Mouse (Mus musculus): ENCODE results near the gene Dapk1.

Gene Dapk1

DNA sequence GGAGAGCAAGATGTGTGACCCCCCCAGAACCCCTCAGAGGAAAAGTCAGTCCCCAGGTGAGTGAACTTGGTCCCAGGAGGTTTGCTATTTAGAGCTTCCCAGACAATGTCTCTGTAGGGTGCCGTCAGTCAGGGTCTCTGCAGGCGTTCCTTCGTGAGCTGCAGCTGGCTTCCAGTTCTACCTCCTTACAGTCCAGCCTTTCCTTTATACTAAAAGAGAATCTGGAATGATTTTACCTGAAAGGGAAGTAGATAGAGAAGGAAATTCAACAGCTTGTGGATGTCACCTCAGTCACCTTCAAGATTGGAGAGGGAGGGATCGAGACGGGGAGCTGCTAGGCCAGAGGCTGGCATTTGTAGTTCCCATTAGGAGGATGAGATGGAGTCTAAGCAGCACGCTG, 14.3 kb downstream of the Dapk1 start:
- no peak for DNase-seq (ENCODE audit: low spot score in 2 of 2)

DNA sequence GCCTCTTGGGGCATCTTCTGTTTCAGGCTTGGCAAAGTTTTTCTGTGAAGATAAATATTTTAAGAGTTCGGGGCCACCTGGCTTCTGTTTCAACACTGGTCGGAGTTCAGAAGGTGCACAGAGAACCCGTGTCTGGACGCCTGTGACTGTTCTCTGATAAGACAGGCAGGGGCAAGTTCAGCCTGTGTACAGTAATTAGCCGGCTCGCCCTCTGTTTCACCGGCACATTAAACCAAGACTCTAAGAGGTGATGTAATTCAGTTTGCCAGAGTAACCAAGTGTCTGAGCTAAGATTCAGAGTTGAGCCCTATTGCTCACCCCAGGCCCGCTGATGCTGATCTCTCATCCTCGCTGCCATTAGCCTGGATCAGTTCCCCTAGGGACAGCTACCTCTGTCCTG, 16.5 kb downstream of the Dapk1 start:
- DNase-seq (ENCODE audit: low spot score in 2 of 2) = no peak

DNA sequence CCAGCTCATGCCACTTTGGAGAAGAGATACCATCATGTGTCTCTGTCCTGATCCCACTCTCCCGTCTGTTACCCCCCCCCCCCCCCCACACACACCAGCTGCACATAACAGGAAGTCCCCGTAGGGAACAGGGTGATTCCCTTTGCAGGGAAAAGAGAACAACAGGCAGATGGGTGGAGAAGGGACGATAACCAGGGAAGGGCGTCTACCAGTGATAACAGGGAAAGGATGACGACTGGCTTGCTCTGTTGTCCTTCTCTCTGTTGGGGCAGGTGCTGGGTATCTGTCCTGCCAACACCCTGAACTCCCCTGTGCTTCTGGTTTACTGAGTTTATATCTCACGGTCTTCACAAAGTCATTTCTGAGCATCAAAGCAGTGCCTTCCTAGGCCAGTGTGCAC, 18.0 kb downstream of the Dapk1 start:
- DNase-seq (ENCODE audit: low spot score in 2 of 2) = no peak

DNA sequence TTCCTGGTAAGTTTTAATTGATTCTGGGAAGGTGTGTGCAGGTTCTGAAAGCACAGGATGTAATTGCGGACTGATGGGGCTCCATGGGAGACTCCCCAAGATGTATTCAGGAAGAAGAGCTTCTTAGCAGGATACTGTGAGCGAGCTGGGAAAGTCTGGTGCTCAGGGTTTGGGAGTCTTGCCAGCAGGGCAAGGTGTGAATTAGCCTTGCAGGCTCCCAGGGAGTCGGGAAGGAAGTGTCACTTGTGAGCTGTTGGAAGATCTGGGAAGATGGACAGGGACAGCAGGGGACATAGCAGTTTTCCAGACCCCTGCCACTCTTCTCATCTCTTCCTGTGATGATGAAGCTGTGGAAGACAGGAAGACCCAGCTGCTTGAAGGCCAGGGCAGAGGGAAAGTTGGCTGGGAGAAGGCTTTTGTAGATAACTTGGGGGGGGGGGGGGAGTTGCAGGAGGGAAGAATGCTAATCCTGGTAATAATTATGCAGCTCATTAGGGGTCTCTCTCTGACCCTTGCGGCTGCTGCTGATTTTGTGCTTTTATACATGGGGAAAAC, 19.7 kb downstream of the Dapk1 start:
- no peak for DNase-seq (ENCODE audit: low spot score in 2 of 2)

DNA sequence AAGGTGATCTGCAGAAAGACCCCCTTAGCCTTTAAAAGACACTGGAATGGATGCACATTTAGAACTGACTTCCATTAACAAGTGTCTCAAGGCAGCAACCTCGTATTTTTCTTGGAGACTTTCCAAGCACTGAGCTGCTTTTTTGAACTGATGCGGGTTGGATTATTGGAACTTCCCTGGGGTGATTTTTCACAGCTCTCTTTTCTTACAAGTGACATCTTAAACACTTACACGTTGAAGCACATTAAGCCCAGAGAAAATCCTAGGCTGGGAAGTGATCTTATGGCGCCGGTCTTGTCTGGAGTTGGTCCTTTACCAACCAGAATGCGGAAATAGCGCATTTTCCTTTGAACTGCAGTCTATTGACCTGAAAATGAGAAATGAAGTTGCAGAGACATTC, 23.8 kb downstream of the Dapk1 start:
- DNase-seq (ENCODE audit: low spot score in 2 of 2) = no peak

DNA sequence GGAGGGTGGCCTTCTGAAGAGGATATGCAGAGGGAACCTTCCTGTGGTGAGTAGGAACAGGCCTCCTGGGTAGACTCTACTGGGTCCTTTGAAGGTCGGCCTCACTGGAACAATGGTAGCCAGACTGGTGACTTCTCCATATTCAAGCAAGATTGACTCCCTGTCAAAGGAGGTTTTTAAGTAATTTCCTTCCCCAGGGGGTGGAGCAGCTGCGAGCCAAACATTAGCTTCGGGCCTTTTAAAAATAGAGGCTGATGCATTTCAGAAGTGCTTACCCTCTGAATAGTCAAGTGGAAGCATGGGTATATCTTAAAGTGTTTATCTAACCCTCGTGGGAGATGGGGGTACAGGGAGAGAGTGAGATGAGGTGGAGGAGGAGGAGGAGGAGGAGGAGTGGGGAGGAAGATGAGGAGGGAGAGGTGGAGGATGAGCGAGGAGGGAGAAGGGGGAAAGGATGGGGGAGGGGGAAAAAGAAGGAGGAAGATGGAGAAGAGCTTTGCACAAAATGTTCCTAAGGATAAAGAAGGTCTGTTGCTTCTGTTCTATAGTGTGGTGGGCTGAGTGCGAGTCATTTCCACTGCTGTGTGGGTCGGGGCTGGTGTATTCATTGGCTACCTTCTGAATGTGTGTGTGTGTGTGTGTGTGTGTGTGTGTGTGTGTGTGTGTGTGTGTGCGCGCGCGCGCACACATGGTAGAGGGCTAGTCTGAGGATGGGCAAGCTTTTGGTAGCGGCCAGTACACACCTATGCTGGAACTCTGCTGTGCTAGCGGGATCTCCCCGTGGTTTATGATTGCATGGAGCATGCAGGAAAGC, 26.3 kb downstream of the Dapk1 start:
- DNase-seq (ENCODE audit: low spot score in 2 of 2) = no peak

DNA sequence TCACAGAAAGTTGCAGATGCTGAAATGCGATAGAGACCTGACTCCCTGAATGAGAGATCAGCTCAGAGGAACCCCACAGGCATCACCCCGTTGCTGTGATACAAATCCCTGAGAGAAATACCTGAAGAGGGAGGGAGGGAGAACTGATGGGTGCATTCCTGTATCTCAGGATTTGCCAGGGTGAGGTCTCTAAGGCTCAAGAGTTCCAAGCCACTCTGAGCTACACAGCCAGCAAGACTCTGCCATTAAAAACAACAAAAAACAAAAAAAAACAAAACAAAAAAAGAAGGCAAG, 26.9 kb downstream of the Dapk1 start:
- DNase-seq (ENCODE audit: low spot score in 2 of 2) = no peak

DNA sequence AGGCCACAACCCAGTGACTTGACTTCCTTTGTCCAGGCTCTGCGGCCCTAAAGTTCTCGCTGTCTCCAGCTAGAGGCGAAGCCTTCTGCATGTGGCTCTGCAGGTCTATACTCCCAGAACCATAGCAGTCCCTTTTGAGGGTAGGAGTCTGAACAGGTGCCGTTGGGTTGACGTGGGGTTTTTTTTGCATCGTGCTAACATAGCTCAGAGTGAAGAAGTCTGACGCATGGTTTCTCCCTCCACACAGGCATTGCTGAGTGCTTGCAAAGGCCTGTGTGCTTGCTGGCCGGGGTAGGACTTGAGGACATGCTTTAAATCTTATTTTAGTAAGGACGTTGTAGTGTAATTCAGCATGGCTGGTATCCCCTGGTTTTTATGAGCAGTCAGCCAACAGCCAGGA, 27.7 kb downstream of the Dapk1 start:
- DNase-seq (ENCODE audit: low spot score in 2 of 2) = no peak

DNA sequence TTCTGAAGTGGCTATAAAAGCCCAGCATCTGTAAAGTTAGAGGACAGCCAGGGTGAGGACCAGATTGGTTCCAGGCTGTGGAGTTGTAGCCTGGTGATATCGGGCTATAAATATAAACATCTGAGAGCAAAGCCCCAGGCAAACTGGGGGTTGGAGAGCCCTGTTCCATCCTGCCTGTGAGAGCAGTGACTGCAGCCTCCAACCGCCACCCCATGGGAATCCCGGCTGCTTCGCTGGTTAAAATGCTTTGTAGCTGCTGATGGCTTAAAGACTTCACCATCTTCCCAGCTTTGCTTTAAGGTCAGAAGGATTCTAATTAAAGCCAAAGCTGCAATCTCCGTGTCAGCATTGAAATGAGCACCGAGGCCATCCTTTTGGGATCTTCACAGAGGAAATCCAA, 32.2 kb downstream of the Dapk1 start:
- DNase-seq (ENCODE audit: low spot score in 2 of 2) = no peak

DNA sequence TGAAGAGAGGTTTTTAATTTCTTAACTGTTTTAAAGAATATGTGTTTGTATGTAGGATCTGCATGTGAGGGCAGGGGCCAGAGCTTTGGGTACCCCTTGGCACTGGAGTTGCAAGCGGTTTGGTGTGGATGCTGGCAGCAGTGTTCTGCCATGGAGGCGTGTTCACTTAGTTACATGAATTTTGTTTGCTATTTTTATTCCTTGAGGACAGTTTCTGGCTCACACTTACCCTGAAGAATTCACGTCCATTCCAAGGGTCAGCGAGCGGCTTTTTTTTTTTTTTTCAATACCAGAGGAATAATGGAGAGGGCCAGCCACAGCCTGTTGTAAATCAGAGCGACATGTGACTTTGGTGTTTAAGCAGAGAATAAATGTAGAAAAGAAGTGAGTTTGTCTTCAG, 33.9 kb downstream of the Dapk1 start:
- no peak for DNase-seq (ENCODE audit: low spot score in 2 of 2)

DNA sequence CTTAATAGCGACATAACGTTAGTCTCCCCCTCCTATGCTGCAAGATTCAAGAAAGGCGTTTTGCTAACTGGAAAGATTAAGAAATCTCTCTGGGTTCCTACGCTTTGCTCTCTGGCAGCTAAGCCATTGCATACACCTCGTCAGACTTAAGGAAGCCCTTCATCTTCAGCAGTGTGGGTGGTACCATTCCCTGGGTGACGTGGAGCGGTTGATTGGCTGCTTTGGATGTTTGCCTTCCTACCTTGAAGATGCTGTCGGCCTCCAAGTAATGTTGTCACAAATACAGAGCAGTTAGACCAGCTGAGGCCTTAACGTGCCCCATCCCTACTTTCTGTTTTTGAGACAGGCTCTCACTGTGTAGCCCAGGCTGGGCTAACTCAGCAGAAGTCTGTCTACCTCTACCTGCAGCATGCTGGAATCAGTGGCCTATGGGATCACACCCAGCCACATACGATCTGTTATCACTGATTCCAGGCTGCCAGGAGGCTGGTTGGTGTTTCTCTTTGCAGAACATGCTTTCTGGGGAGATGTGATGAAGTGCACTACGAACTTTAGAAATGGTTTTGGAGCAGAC, 37.8 kb downstream of the Dapk1 start:
- no peak for DNase-seq (ENCODE audit: low spot score in 2 of 2)

DNA sequence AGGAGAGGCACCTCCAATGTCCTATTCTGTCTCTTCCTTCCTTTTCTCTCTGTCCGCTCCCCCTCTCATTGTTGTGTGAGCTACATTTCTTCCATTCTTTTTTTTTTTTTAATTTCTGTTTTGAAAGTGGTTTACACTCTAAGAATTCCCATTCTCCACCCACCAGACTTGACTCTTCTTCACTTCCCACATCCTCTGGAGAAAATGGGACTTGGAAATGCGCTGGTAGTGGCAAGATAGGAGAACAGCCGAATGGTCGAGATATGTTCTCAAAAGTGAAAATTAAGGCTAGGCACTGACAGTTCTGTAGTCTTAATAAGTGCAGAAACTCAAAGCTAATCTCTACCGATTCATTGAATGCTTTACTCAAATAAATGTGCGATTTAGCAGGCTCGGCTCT, 38.7 kb downstream of the Dapk1 start:
- DNase-seq (ENCODE audit: low spot score in 2 of 2) = no peak

DNA sequence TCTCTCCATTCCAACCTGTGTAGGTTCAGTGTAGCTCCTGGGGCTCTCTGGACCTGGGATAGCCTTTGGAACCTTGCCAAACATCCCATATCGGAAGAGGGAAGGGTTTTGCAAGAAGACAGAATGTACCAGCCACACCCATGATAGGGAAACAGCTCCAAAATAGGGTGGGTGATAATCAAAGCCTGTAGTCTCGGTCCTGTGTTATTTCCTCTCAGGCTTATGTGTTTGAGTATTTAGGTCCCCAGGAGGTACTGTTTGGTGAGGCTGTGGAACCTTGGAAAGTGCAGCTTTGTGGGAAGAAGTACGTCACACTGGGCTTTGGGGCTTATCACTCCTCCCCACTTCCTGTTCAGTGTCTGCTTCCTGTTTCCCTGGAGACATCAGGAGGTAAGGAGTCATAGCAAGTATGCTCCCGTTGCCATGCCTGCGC, 42.7 kb downstream of the Dapk1 start:
- no peak for DNase-seq (ENCODE audit: low spot score in 2 of 2)

DNA sequence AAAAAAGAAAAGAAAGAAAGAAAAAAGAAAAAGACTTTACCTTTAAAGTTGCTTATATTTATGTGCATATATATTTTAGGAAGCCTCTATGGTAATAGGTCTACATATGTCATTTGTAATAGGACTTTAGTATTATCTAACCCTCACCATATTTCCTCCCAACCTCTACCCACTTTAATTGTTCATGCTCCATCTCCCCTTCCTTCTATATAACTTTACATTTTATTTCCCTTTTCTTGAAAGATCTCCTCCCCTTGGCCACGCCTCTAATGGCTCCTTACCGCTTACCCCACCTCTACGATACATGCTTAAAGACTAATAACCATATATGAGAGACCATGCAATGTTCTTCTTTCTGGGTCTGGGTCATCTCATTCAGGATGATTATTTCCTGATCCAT, 45.0 kb downstream of the Dapk1 start:
- DNase-seq (ENCODE audit: low spot score in 2 of 2) = no peak

DNA sequence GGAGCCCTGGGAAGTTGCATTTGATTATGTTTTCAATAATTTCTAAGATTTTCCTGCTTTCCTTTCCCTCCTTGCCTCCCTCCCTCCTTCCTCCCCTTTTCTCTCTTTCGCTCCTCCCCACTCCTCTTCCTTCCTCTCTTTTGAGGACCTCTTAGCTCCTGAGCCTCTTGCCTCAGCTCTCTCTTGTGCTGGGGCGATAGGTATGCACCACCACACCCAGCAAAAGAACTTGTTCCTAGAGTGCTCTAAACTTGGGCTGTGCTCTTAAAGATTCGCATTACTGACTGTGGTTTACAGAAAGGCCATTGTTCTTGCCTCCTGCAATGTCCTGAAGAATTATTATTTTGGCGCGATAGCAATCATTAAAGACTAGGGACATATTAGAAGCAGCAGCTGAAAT, 46.6 kb downstream of the Dapk1 start:
- DNase-seq (ENCODE audit: low spot score in 2 of 2) = no peak

DNA sequence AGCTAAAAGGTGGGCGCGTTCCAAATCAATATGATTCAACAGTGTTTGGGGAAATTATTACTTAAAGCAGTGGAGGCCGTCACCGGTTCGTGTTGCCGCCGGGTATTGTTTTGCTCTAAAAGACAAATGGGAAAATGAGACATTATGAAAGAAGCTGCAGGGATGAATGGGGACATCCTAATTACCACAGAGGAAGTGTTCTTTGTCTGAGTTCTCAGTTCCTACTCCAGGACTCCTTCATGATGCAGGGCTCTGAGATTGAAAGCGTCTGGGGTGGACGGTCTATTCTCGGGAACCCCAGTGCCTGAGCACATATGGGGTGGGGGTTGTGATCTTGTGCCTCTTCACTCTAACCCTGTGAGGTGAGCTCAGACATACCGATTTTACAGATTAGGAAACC, 48.3 kb downstream of the Dapk1 start:
- DNase-seq (ENCODE audit: low spot score in 2 of 2) = no peak

DNA sequence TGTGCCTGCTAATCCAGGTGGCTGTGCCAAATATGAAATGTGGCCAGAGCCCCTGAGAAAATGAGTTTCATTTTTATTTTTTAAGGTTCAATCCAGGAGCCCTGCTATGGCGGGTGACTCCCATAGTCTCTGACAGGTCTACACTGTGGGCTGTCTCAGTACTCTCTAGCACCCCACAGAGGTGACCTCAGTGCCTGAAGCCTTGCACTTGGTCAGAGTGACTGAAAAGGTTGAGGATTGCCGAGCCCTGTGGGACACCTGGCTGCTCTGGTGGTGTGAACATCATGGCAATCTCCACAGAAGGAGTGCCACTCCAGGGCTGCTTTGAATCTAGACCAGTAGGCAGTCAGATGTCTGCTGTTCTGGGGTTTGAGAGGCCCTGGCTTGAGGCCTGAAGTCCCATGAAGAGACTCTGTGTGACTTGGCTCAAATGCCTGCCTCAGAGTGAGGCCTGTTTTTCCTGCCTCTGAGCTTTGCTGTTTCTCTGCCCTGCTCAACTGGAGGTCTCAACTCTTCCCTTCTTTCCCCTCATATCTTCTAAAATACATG, 52.3 kb downstream of the Dapk1 start:
- DNase-seq (ENCODE audit: low spot score in 2 of 2) = no peak

DNA sequence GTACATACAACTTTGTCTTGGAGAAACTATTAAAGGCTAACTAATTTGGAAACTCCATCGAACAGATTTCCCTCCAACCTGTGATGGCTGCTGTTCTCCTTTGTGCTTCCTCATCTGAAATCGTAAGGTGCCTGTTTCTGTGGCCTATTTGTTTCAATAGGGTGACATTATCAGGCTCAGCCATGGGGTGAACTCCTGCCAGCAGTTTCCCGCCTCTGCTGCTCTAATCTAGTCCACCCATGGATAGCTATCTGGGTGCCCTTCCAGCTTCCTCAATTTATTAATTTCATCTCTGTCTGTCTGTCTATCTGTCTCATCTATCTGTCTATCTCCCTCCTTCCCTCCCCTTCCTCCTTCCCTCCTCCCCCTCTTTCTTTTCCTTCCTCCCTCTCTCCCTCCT, 53.5 kb downstream of the Dapk1 start:
- DNase-seq (ENCODE audit: low spot score in 2 of 2) = no peak

DNA sequence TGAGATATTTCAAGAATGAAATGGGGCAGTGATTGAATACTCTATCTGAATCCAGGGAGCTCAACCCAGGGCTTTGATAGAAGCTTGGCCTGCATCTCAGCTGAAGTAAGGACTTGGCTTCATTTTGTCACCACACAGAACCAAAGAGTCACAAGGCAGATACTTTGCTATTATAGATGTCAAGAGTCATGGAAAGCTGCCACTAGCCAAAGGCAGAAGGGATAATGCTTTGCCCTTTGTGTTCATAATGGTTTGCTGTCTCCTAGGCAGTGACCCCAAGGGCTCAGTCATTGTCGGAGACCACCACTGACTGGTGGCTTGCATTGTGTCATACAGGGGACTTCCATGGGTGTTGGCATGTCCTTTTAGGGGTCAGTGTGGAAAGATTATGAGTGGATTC, 57.9 kb downstream of the Dapk1 start:
- no peak for DNase-seq (ENCODE audit: low spot score in 2 of 2)

DNA sequence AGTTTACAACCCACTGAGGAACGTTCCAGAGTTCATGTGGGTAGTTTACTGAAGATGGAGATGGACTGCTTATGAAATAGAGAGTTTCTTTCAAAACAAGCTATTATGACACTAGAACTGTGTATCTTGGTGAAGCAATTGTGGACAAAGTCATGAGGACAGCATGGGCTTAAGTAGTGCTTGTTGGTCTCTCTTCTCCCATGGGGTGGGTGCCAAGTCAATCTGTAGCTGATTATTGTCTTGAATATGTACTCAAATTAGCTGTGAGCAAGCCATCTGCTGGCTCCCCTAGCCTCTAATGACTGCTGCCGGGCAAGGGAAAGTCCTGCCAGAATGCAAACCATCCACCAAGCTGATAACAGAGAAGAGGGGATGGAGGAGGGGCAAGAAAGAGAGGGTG, 58.3 kb downstream of the Dapk1 start:
- DNase-seq (ENCODE audit: low spot score in 2 of 2) = no peak

DNA sequence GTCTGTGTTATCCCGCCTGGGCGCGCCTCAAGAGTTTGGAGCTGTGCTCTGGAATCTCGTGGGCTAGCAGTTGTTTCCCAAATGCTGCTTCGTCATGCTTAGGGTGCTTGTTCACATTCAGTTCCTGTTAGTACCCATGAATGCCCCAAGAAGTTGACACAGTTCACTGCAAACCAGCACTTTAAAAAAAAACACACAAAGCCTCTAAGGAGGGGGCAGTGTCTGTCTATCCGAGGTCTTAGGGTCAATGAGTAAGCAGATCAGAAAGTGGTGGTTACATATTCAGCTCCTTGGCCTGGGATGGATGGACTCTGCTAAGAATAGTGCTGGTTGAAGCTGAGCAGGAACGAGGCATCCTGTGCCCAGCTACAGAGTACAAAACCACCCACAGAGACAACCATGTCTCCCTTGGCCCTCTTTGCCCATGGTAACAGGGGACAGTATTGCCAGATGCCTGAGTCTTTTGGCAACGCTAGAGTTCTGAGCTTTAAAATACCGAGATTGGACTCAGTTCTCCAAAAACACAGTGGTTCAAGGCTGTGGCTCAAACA, 59.0 kb downstream of the Dapk1 start:
- DNase-seq (ENCODE audit: low spot score in 2 of 2) = no peak

DNA sequence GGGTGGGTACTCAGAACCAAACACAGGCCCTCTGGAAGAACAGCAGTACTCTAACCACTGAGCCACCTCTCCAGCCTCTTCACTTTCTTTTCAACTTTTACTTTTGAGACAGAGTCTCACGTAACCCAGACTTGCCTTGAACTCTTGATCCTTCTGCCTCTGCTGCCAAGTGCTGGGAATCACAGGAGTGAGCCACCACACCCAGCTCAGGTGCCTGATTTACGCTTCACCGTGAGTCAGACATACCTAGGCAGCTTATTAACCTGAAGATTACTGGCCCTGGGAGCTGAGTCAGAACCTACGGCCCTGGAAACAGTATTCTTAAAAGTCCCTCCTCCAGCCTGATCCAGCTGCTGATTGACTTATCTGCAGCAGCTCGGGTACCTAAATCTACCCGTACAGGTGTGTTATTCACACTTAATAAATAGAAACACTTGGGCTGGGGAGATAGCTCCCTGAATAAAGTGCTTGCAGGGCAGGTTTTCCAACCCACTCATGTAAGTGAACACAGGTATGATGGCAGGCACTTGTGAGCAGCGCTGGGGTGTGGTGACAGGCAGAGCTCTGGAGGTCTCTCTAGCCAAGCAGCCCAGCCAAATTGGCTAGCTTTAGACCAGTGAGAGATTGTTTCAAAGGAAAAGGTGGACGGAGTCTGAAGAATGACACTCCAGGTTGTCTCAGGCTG, 60.9 kb downstream of the Dapk1 start:
- no peak for DNase-seq (ENCODE audit: low spot score in 2 of 2)

DNA sequence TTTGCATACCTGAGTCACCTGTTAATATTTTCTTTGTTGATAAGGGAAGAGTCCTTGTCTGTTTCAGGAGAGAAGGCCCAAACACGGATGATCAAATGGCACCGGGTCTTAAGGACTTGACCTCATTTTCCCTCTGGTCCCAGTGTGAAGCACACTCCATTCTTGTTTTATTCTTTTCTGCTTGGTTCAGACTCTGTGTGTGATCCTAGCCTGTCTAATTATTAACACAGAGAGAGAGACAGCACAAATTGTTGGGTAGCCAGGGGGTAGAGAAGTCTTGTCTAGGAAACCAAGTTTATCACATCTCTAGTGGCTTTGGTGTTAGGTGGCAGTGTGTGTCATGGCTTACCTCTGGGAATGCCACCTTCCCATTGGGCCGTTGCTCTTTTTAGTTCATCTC, 62.3 kb downstream of the Dapk1 start:
- DNase-seq (ENCODE audit: low spot score in 2 of 2) = no peak

Measured in thymus, postnatal 10 days (tissue).